Mouse (Mus musculus) 416B (cell line): Measurements from ENCODE around the gene Gm13090.

ENCODE experiments used
- DNase-seq: peaks from one replicate; pipeline ENCODE4 v3.0.0; 2011; ENCODE audit warnings: low read depth

Gm13090 gene

DNA sequence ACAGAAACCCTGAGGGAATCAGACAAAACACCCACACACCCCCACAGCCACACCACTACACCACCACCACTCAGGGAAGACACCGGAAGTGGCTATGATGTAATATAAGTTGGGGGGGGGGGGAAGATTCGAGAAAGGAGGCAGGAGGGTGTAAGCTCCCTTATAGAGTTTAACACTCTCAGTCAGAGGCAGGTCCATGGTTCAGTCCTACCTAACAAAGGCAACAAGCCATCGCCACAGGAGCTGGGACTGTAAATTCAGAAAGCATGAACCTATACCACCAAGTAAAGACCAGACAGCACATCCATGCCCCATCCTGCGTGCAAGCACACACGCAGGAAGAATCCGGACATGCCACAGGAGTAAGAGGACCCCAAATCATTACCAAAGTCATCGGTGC lies at the start of gene Gm13090:
Gene Gm13090, plus strand, starts transcription at position 301 of the 400 bp plus-strand sequence.
- DNase-seq, result no peak

DNA sequence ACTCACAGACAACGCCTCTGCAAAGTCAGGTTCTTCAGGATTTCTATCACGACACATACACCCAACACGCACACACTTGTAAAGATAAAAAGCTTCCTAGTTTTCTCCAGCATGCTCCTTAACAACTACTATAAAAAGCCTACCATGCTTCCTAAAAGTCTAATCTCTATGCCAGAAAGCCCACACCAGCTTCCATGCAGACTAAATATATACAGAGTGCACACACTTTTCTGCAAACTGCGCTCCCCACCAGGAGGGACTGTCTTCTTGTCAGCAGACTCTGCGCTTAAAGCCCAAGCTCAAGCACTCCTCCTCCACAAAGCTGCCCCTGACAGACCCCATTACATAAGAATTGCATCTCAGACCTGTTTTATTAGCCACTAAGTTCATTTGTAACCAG lies 47.9 kb upstream of the Gm13090 start:
- DNase-seq, result no peak

DNA sequence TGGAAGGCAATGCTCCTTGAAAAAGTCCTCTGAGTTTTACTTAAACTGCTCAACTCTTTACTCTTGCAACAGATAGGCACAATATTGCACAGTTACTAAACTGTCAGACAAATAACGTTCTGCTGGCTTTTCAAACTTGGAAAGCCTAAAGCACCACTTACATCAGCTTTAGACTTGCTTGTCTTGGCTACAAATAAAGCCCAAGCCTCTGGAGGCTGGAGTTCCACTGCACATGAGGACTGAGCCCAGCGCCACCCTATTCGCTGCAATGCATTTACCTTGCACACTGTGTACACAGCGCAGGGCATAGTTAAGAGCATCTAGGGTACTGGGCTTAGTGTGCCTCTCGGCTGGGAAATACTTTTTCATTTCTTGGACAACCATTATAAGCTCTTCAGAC lies 46.1 kb upstream of the Gm13090 start:
- DNase-seq, result peak; percentile 10

DNA sequence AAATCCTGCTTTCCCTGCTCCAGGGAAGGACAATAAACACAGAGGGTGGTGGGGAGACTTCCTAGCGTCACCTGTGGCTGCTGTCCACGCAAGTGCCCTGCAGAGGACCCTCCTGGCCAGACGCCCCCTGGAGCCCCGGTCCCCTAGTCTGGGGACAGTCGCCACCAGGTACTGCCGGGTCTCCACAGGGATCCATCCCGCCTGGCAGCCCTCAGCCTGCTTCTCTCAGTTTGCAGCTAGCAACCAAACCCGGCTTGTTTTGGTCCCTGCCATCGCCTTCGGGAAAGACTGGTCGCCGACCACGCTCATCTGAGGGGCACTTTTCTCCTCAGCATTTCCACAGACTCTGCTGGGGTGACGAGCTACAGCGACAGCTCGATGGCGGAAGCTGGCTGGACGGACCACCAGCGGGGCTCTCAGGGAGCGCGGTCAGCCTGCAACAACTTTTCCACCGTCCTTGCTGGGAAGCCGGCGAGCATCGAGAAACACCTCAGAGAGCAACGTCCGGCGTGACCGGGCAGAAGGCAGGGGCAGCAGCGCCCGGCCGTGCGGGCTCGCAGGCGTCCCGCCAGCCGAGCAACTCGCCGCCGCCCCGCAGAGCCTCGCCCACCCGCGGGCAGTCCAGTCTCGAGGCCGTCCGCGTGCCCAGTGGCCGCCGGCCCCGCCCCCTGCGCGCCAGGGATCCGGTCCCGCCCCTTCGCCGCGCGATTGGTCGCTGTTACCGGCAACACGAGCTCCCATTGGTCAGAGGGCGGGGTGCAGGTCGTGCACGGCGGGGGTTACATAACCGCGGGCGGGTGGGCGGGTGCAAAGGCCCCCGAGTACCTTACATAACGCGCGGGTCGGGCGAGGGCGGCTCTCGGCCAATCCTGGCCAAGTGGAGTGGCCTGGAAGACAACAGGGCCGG lies 45.1 kb upstream of the Gm13090 start, which contains the start of gene Per3:
Gene Per3, minus strand, starts transcription at position 629 of the 907 bp plus-strand sequence.
- DNase-seq, result peak; percentile 95

DNA sequence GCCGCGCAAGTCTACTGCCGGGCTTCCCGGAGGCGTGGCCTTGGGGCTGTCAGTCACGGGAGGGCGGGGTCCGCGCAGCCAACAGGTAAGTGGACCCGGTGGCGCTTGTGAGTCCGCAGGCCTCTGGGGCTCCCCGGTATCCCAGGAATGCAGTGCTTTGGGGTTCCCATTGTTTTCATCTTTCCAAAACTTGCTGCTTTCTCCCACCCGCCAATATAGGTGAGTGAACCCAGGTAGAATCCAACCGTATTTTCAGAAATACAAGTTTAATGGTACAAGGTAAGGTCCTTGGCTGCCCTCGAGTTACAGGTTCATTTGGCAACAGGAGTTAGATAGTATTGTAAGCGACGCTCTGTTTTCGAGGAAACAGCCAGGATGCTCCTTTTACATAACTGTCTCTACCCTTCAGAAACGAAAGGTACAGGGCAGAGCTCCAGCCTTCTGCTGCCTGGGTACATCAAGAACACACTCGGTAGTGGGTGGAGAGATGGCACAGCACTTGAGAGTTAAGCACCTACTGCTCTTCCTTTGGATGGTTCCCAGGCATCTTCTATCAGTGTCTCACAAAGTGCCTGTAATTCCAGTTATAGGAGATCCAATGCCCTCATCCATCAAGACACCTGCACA lies 44.3 kb upstream of the Gm13090 start:
- peak; percentile 16 for DNase-seq

DNA sequence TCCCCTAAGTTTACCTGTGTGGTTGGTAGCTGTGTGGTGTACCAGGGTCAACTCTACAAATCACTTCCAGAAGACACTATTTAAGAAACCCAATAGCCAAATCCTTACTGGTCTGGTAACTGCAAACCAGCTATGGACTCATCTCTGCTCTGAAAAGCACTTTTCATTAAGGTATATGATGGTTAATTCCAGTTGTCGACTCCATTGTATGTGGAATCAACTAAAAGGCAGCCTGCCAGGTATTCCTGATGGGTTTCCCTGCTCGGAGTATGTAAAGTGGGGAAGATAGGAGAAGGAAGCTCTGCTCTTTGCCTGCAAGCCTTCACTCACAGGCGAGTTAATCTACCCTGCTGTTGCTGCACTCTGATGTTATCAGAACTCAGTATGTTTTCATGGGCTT lies 42.8 kb upstream of the Gm13090 start:
- DNase-seq, result no peak

DNA sequence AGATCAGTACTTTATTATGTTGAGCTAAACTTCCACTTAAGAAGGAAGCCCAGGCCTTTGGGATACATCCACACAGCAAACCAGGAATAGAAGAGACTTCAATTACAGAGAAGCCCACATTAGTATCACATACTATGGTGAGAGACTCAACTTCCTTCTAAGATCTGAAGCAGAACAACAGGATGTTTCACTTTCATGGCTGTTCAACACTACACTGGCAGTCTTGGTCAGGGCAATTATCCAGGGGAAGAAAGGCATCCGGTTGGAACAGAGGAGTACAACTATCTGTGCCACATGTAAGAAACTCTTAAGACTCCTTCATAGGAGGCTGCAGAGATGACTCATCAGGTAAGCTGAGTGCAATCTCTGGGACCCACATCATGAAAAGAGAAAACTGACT lies 38.2 kb upstream of the Gm13090 start:
- DNase-seq, result no peak

DNA sequence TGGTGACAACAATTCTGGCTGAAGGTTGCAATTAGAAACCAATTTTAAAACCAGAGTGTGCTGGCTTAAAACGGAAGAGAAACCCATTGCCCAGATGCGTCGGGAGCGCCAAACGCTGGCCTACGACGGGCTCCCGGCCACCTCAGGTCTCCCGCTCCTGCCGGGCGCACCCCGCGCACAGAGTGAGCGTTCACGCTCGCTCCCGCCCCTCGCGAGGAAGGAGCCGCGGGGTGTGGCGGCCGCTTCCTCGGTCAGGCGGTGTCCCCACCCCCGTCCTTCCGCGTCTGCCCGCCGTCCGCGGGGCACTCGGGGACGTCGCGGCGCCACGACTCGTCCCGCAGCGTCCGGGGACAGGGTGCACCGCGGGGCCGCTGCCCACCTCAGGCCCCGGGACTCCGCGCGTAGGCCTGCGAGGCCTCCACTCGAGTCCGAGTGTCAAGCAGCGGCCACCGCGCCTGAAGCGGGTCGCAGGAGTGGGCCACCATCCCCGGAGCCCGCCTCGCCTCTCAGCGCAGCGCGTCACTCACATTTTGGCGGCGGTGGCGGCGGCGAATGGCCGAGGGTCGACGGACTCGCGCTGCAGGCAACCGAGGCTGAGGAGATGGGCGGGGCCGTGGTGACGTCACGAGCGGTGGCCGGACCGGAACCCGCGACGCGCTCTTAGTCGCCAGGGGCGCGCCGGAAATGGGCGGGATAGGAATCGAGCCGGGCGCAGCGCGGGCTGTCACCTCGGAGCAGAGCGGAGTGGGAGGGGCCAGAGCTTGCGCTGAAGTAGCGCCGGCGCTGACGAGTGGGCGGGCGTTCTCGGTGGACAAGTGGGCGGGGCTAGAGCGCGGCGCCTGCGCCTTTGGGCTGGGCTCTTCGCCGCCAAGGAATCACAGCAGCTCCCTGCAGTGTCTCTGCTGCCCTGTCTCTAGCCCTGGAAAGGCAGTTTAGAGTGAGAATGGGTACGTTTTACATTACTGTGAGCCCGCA lies 31.7 kb upstream of the Gm13090 start, which contains the start of gene Vamp3:
Gene Vamp3, minus strand, starts transcription at position 617 of the 975 bp plus-strand sequence.
- peak; percentile 98 for DNase-seq

DNA sequence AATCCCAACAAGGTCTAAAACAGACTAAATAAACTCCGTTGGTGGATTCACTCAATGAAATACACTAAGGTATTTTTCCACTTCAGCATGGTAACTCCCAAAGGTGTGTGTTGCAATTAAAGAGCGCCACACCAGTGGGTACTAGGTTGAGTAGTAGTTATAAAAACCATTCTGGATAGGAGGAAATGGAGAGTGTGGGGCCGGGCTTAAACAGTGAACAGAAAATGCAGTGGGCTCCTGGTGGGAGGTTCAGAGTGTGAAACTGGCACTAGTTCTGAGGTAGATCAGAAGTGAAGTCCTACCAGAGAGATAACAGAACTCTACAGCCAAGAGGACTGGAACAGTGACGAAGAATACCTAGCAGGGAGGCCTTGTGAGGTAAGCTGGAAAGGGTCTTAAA lies 30.7 kb upstream of the Gm13090 start:
- no peak for DNase-seq

DNA sequence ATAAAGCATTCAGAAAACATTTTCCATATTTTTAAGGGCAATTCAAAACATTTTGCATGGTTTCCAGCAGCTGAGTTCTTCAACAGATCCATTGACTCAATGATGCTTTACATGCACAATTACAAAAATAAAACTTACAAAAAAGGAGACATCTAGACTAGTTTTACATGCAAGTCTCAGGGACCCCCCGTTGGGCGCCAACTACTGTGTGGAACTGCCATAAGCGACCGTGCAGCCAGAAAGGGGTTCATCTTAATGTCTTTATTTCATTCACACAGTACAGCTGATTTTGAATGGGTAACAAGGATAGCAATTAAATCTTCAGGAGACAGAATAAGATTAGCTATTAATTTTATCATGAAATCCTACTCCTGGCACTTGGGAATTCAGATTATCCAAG lies 29.8 kb upstream of the Gm13090 start:
- no peak for DNase-seq

DNA sequence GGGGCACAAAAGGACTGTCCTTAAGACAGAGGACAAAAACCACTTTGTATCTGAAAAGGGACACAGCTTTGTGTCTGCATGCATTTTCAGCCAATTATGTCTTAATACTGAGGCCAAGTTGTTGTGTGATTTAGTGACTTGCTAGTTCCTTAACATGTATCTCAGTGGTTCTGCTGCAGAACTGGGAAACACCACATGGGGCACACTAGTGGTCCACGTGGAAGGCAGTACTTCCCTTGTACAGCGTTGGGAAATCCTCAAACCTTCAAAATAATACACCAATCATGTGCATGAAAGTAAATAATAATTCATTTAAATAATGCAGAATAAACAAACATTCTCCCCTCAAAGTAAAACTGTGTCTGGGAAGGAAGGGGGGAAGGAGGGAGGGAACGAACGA lies 20.6 kb upstream of the Gm13090 start:
- peak; percentile 55 for DNase-seq

DNA sequence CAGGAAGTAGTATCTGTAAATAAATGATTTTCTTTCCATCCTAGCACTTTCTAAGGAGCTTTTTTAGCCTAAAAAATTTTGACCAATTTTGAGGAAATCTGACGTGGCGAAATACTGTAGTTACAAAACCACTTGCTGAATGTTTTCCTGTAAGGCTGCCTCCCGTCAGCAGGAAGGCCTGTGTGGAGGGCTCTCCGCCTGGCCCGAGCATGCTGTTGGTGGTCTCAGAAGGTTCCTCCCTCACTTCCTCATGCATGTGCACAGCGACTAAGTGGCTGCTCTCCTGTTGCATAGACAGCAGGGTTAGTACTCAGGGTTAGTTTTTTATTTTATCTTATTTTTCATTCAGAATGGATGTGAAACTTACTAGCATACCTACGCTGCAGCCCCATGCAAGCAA lies 18.4 kb upstream of the Gm13090 start:
- peak; percentile 68 for DNase-seq

DNA sequence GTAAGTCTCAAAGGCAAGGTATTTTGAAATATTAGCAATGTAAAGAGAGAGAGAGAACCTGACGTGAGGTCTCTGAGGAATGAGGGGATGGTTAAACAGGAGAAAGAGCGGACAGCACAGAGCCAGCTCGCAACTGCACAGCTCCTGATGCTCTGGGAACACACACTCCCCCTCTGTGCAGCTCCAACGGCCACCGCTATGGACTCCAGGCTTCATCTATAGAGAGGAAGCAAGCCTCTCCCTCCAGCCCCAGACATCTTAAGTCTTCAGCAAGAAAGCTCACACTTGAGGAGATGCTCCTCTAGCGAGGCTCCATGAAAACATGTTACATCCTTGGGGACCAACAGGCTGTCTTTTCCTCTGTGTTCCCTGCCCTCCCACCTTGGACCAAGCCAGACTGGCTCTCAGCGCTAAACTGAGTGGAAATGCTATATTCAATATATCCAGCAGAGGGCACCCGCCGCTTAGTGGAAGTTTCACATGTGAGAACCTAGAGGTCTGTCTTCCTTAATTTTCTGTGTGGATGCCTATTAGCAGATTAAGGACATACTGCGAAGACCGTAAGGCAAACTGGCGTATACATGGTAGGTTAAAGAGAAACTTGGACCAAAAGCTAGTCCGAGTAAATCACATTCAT lies 16.1 kb upstream of the Gm13090 start:
- peak; percentile 73 for DNase-seq

DNA sequence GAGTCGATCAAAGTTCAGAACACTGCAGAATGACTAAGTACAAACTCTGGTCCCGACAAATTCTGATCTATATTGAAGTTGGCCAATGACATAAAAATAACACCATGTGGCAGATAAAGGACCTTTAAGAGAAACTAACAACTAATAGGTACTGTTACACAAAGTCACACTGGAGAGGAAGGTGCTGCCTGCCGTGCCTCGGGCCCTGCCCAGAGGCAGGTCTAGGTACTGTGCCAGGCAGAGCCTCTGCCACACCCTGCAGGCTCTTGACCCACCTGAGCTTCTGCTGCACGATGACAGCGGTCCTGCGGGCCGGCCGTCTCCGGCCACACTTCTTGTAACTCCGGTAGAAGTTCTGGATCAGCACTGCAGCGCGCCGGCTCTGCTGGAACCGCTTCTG lies 14.6 kb upstream of the Gm13090 start:
- DNase-seq, result no peak

DNA sequence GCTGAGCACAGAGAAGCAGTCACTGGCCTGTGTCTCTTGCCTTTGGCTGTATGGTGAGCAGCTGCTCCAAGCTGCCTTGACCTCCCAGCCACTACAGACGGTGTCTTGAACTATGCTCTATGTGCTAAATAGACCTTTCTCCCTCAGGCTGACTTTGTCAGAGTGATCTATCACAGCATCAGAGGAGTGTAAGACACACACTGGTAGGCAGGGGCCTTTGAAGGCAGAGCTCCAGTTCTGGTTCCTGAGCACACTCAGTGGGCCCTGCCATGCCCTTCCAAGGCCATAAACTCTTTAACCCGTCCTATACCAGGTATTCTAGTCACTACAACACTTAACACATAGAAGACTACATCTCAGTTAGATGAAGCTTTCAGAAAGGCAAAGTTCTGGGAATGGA lies 8.0 kb upstream of the Gm13090 start:
- no peak for DNase-seq

DNA sequence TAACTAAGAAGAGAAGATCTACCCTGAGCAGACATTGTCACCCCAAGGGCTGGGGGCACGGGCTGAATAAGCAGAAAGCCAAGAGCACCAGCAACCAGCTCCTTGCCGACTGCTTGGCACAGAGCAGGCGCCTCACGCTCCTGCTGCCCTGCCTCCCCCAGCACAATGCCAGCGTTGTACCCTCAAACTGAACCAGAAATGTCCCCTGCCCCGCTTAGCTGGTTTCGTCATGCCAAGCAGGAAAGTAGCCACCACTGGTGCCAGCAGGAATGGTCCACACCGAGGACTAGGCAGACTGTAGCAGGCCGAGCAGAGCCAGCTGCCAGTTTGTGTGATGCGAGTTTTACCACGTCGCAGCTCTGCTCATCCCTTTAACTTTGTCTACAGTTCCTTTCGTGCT lies 7.4 kb upstream of the Gm13090 start:
- DNase-seq, result no peak

DNA sequence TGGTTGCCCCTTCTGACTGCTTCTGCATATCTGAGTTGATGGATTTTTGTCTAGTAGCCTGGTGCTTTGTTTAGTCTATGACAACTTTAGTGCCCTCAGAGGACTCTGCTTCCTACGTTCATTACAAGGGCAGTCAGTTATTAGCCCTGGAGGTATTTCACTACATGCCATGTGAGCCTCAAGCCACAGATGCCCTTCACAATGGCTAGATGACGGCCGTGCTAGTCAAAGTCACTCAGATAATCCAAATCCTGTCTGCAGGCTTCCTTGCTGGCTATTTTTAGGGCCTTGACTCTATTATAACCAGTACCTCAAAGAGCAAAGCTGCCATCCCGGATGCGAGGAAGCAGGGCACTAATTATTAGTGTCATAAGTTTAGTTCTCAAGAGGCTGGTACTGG lies 6.3 kb upstream of the Gm13090 start:
- DNase-seq, result no peak

DNA sequence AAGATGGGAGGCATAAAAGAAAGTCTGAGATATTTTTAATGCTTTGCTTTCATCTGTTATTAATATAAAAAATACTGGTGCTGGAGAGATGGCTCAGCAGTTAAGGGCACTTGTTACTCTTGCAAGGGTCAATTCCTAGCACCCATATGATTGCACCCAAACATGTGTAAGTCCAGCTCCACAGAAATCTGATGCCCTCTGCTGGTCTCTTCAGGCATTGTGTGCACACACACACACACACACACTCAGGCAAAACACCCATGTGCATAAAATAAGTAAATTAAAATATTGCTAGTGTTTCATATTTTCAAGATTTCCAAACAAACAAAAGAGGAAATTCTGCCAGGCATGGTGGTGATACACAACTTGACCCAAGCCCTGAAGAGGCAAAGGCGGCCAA lies 2.0 kb upstream of the Gm13090 start:
- no peak for DNase-seq

DNA sequence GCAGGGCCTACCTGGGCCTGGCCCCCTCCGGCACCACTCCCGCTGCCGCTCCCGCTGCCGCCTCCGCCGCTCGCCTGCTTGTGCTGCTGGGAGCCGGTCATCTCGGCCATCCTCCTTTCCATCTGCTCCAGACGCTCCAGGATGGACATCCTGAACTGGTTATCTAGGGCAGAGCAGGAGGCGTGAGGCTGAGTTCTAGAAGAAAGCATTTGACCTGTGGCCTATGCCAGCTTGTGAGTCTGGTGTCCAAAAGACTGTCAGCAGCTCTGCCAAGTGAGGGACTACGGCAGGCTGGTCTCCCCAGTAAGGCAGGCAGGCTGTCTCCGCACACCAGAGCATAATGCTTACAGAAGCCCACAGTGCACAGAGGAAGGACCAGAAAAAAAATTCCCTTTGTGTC lies 551 bp upstream of the Gm13090 start:
- no peak for DNase-seq

DNA sequence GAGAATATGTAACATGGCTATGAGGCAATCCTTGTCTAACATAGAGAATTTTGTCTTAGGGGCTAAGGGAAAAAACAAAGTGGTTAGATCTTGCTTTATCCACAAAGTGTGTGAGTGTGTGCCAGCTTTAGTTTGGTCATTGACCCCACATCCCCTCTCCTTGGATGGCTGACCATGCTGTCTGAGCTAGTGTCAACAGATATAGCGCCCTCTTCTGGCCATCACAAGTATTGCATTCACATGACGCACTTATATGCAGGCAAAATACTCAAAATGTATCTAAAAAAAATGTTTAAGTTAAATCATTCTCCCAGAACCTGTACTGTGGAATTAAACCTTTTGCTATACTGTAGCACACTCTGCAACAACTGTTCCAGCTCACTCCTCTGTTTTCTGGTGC lies 5.8 kb downstream of the Gm13090 start:
- peak; percentile 62 for DNase-seq

DNA sequence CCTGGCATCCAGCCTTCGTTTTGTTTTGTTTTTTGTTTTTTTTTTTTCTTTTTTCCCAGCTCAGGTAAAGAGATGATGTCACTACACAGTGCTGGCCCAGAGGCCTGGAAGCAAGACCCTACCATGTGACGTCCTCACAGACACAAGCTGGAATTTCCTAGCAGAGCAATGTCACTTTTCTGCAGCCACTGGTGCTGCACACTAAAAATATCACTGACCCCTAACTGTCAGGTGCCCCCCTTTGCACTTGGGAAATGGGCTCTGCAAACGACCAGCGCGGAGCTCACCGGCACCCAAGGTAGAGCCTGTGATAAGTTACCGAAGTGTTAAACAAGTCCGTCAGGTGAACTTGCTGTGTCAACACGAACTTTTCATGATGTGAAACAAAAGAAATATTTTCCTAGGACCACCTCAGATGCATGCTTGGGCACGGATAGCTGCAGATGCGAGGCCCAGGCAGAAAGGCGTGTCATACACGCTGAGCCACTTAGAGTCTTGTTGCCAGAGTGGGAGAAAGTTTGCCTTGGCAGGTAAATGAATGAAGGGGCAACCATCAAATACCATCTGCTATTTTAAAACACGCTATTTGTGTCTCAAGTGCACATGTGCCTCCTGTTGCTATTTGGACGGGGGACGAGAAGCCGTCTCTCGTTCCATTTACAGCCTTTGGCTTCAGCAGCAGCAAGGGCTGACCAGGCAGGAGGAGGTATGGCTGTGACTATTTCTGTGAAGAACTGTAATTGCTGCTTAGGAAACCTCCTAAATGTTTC lies 7.1 kb downstream of the Gm13090 start:
- DNase-seq, result no peak
